Mouse (Mus musculus) ES-Bruce4 (cell line): ENCODE measurements at regions not wholly inside any gene's neighbourhood (a gene's known extent, or its start where the extent isn't known, plus 50 kb on each side); places are given as distances from the start of the nearest gene placed in this dataset.

Experiments
- H3K27ac ChIP-seq: 2 replicates; pipeline ENCODE4 v1.5.1; 2012; ENCODE audit warnings: low read length, inconsistent platforms; ENCODE audit not compliant: insufficient read depth
- H3K27me3 ChIP-seq: 2 replicates; pipeline ENCODE4 v1.6.1; 2012; ENCODE audit warnings: mild to moderate bottlenecking, low read length, inconsistent platforms; ENCODE audit not compliant: control insufficient read depth, poor library complexity, insufficient read depth, severe bottlenecking
- H3K36me3 ChIP-seq: 2 replicates; pipeline ENCODE4 v1.6.1; 2012; ENCODE audit warnings: inconsistent platforms, mild to moderate bottlenecking, low read length, moderate library complexity; ENCODE audit not compliant: control insufficient read depth, poor library complexity, insufficient read depth, severe bottlenecking
- H3K4me1 ChIP-seq: one replicate; pipeline ENCODE4 v1.8.1; 2011; ENCODE audit warnings: low read length; ENCODE audit not compliant: control insufficient read depth, insufficient read depth
- H3K4me3 ChIP-seq: 2 replicates; pipeline ENCODE4 v1.5.1; 2011; ENCODE audit warnings: low read depth, mild to moderate bottlenecking, low read length
- H3K9ac ChIP-seq: 2 replicates; pipeline ENCODE4 v1.6.1; 2012; ENCODE audit warnings: low read depth, mild to moderate bottlenecking, inconsistent platforms; ENCODE audit not compliant: poor library complexity, severe bottlenecking
- H3K9me3 ChIP-seq: replicated peaks from 2 replicates; pipeline ENCODE4 v1.6.1; 2012; ENCODE audit warnings: mild to moderate bottlenecking, low read length, inconsistent platforms; ENCODE audit not compliant: control insufficient read depth, poor library complexity, insufficient read depth, severe bottlenecking
- CTCF ChIP-seq: IDR thresholded peaks from one replicate; pipeline ENCODE4 v1.8.1; 2011; ENCODE audit warnings: low read depth, low read length
- EP300 ChIP-seq: IDR thresholded peaks from 2 replicates; pipeline ENCODE4 v1.6.1; 2011; ENCODE audit warnings: low read depth, low read length; ENCODE audit not compliant: insufficient read depth
- POLR2A ChIP-seq: IDR thresholded peaks from one replicate; pipeline ENCODE4 v1.8.1; 2011; ENCODE audit warnings: low read length; ENCODE audit not compliant: insufficient read depth

- Histone ChIP-seq H3K9me3 (no peaks in the 10 kb centered on the region), H3K9ac (no peak overlapping the region), H3K4me3 (no peak overlapping the region), H3K36me3 (no peaks in the 10 kb centered on the region), H3K4me1 (no peaks in the 10 kb centered on the region), H3K27ac (no peak overlapping the region), H3K27me3 (no peaks in the 10 kb centered on the region; the same call in 1 of the 2 replicates)
- TF ChIP-seq EP300: no peak
- no peak for TF ChIP-seq POLR2A
- no peak for TF ChIP-seq CTCF
These were observed 188.2 kb upstream of the Krr1 start for GRCm38 (mm10) chr10:111784065-111784853.

- no peak for TF ChIP-seq EP300
- no peak for TF ChIP-seq POLR2A
- no peak for TF ChIP-seq CTCF
- Histone ChIP-seq H3K4me3 (no peak overlapping the region), H3K27me3 (no peaks in the 10 kb centered on the region; the same call in 1 of the 2 replicates), H3K27ac (no peak overlapping the region), H3K36me3 (no peaks in the 10 kb centered on the region), H3K9me3 (no peaks in the 10 kb centered on the region), H3K4me1 (no peaks in the 10 kb centered on the region), H3K9ac (no peak overlapping the region)
These were observed 185.3 kb upstream of the Krr1 start for GRCm38 (mm10) chr10:111787175-111787574.

GRCm38 (mm10) chr10:111789264-111789663 is 183.2 kb upstream of the Krr1 start:
- no peak overlapping the region for H3K4me3 ChIP-seq
- TF ChIP-seq EP300 (no peak), POLR2A (no peak), CTCF (no peak)
- no peaks in the 10 kb centered on the region; the same call in 1 of the 2 replicates for H3K27me3 ChIP-seq

GRCm38 (mm10) chr10:111790911-111791310 is 181.6 kb upstream of the Krr1 start:
- no peaks in the 10 kb centered on the region for H3K27me3 ChIP-seq
- H3K36me3 ChIP-seq: no peaks in the 10 kb centered on the region
- no peaks in the 10 kb centered on the region for H3K4me1 ChIP-seq
- H3K9me3 ChIP-seq: no peaks in the 10 kb centered on the region
- no peak overlapping the region for H3K4me3 ChIP-seq
- TF ChIP-seq POLR2A: no peak
- no peak overlapping the region for H3K9ac ChIP-seq
- no peak overlapping the region for H3K27ac ChIP-seq

More at GRCm38 (mm10) chr10:111789264-111789663, 183.2 kb upstream of the Krr1 start:
- no peak overlapping the region for H3K27ac ChIP-seq
- no peak overlapping the region for H3K9ac ChIP-seq
- H3K9me3 ChIP-seq: no peaks in the 10 kb centered on the region
- no peaks in the 10 kb centered on the region for H3K36me3 ChIP-seq
- H3K4me1 ChIP-seq: no peaks in the 10 kb centered on the region

- Histone ChIP-seq H3K4me3 (no peak overlapping the region), H3K27ac (no peak overlapping the region)
- no peak for TF ChIP-seq CTCF
- no peak for TF ChIP-seq EP300
- no peak for TF ChIP-seq POLR2A
These were observed 177.4 kb upstream of the Krr1 start for GRCm38 (mm10) chr10:111795056-111795455.

GRCm38 (mm10) chr10:111795756-111796155 is 176.7 kb upstream of the Krr1 start:
- Histone ChIP-seq H3K27me3 (no peaks in the 10 kb centered on the region), H3K9me3 (no peaks in the 10 kb centered on the region), H3K36me3 (no peaks in the 10 kb centered on the region), H3K27ac (no peak overlapping the region), H3K4me1 (no peaks in the 10 kb centered on the region), H3K9ac (no peak overlapping the region), H3K4me3 (no peak overlapping the region)
- no peak for TF ChIP-seq POLR2A

More at GRCm38 (mm10) chr10:111795056-111795455, 177.4 kb upstream of the Krr1 start:
- H3K9ac ChIP-seq: no peak overlapping the region
- H3K27me3 ChIP-seq: no peaks in the 10 kb centered on the region
- H3K9me3 ChIP-seq: no peaks in the 10 kb centered on the region
- H3K36me3 ChIP-seq: no peaks in the 10 kb centered on the region
- H3K4me1 ChIP-seq: no peaks in the 10 kb centered on the region
